Mouse (Mus musculus): Measurements from ENCODE around the gene Plxna2. TPM values are rescaled to one million over a fixed set of nuclear protein-coding genes. Genes with fewer than 3 reads are reported as not detected.

Plxna2 gene
- polyA plus RNA-seq, 1 experiment from 2014 or later = 10.1 TPM

DNA sequence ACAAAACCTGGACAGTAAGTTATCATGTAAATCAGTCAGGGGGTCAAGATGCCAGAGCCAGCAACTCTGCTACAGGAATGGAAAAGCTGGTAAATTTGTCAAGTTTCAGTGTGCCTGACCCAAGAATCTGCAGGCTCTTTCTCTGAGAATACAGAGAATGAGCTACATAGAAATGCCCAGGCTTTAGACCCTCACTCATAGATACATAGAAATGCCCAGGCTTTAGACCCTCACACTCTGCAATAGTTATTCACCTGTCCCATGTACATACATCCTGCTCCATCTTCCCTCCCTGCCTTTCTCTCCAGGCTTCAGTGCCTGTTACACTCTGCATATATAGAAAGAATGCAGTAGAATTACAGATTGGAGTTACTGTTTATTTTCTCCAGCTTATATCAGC lies 129.2 kb downstream of the Plxna2 start:
- DNase-seq (no peak), ATAC-seq (ENCODE audit: insufficient read depth) (no peak)
- Histone ChIP-seq H3K9ac (no peak overlapping the region), H3K27me3 (ENCODE audit: insufficient read depth, low read length) (no peaks in the 10 kb centered on the region), H3K4me3 (ENCODE audit: low read depth, low read length) (no peak overlapping the region), H3K4me2 (no peak overlapping the region), H3K4me1 (ENCODE audit: insufficient read depth) (peaks cover 3% of the 10 kb centered on the region; the same call in 1 of the 2 replicates), H3K9me3 (ENCODE audit: low read depth, low read length) (no peaks in the 10 kb centered on the region), H3K27ac (ENCODE audit: low read depth) (no peak overlapping the region), H3K36me3 (ENCODE audit: insufficient read depth) (0 out of 2 replicates have a peak, but pooled peaks cover 3% of the 10 kb centered on the region)
- TF ChIP-seq CTCF (IDR thresholded peaks at IDR 0.05; ENCODE audit: low read depth) = no peak

DNA sequence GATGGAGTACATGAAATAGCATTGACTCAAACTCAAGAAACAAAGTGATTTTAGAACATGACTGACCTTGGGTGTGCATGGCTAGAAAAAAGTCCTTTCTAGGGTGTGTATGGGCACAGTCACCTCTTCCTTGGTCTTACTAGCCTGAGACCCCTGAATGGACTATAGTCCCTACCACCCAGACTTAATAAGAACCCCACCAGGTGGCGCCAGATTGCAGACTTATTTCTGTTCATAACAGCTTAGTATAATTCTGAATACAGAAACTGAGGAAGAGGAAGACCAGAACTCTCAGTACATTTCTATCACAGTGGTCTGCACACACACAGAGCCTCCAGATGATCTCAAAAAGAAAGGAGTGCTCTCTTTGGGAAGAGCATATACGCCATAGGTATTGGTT lies 135.2 kb downstream of the Plxna2 start:
- peak; percentile 52; the same call in 1 of the 2 replicates for ATAC-seq (ENCODE audit: insufficient read depth)
- H3K36me3 ChIP-seq (ENCODE audit: insufficient read depth) = peaks cover 15% of the 10 kb centered on the region; the same call in 1 of the 2 replicates
- no peak overlapping the region for H3K4me2 ChIP-seq
- H3K4me3 ChIP-seq (ENCODE audit: low read depth, low read length) = no peak overlapping the region
- H3K9ac ChIP-seq = no peak overlapping the region
- peak; percentile 85 for DNase-seq
- no peak overlapping the region for H3K27ac ChIP-seq (ENCODE audit: low read depth)
- H3K4me1 ChIP-seq (ENCODE audit: insufficient read depth) = no peaks in the 10 kb centered on the region
- TF ChIP-seq CTCF (IDR thresholded peaks at IDR 0.05; ENCODE audit: low read depth) = peak; percentile 67
- no peaks in the 10 kb centered on the region for H3K9me3 ChIP-seq (ENCODE audit: low read depth, low read length)
- H3K27me3 ChIP-seq (ENCODE audit: insufficient read depth, low read length) = no peaks in the 10 kb centered on the region
- WGBS = 45% methylated on average over 2 of the region's 2 CpGs

DNA sequence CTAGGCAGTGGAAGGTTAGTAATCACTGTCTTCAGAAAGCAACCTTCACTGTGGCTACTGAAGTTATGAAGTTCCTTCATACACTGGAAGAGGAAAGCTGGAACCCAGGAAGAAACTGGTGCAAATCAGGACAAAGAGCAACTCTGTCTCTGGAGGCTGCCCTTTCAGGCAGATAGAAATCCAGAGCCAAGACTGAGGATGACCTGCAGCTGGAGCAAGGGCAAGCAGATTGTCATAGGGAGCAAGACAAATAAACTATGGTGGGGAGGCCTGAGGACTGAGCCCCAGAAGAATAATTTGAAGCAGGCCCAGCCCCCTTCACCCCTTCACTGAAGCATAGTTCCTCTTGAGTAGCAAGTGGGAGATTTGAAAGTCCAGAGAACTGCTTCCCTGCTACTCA lies 138.0 kb downstream of the Plxna2 start:
- Histone ChIP-seq H3K27ac (ENCODE audit: low read depth) (no peak overlapping the region), H3K27me3 (ENCODE audit: insufficient read depth, low read length) (no peaks in the 10 kb centered on the region), H3K4me2 (no peak overlapping the region), H3K9me3 (ENCODE audit: low read depth, low read length) (no peaks in the 10 kb centered on the region), H3K4me3 (ENCODE audit: low read depth, low read length) (no peak overlapping the region), H3K9ac (no peak overlapping the region), H3K36me3 (ENCODE audit: insufficient read depth) (peaks cover 16% of the 10 kb centered on the region; the same call in 1 of the 2 replicates), H3K4me1 (ENCODE audit: insufficient read depth) (no peaks in the 10 kb centered on the region)
- no peak for ATAC-seq (ENCODE audit: insufficient read depth)
- no peak for DNase-seq
- no peak for TF ChIP-seq CTCF (IDR thresholded peaks at IDR 0.05; ENCODE audit: low read depth)

DNA sequence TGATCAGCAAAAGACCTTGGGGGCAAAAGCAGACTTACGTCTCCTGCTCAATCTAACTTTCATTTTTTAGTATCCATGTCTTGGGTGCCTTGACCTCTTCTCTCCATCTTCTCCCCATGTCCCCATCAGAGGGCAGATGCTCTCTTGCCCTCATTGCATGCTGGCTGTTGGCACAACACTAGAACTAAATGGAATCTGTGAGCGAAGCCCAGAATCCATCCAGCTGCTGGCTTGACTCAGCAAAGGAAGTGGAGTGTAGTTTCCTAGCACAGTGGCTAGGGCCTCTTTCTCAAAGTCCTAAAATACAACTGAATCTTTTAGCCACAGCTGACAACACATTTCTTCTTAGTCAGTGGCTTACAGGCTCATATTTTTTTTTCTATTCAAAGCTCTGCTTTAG lies 138.4 kb downstream of the Plxna2 start:
- WGBS = 72% methylated on average over 2 of the region's 2 CpGs
- no peak overlapping the region for H3K4me3 ChIP-seq (ENCODE audit: low read depth, low read length)
- no peaks in the 10 kb centered on the region for H3K27me3 ChIP-seq (ENCODE audit: insufficient read depth, low read length)
- DNase-seq (peak; percentile 10), ATAC-seq (ENCODE audit: insufficient read depth) (no peak)
- H3K4me2 ChIP-seq = no peak overlapping the region
- peaks cover 16% of the 10 kb centered on the region; the same call in 1 of the 2 replicates for H3K36me3 ChIP-seq (ENCODE audit: insufficient read depth)
- H3K9me3 ChIP-seq (ENCODE audit: low read depth, low read length) = no peaks in the 10 kb centered on the region
- H3K9ac ChIP-seq = no peak overlapping the region
- no peak overlapping the region for H3K27ac ChIP-seq (ENCODE audit: low read depth)
- no peak for TF ChIP-seq CTCF (IDR thresholded peaks at IDR 0.05; ENCODE audit: low read depth)
- no peaks in the 10 kb centered on the region for H3K4me1 ChIP-seq (ENCODE audit: insufficient read depth)

DNA sequence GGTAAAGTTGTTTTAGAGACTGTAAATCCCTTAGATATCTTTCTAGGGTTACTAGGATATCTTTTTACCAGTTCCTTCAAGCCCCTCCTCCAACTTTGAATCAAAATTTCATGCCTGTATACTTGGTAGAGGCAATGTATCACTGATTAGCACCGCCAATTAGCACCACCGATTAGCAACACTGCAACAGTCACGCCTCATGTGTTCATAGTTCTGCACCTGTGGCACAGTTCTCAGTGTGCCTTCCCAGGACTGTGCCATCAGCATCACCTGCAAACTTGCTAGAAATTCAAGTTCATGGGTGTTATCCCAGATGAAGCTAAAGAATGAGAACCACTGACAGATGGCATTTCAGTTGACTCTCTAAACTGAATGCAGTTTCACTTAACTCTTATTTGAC lies 138.8 kb downstream of the Plxna2 start:
- Histone ChIP-seq H3K9ac (no peak overlapping the region), H3K27me3 (ENCODE audit: insufficient read depth, low read length) (no peaks in the 10 kb centered on the region), H3K9me3 (ENCODE audit: low read depth, low read length) (no peaks in the 10 kb centered on the region), H3K36me3 (ENCODE audit: insufficient read depth) (peaks cover 16% of the 10 kb centered on the region; the same call in 1 of the 2 replicates), H3K4me1 (ENCODE audit: insufficient read depth) (no peaks in the 10 kb centered on the region), H3K4me3 (ENCODE audit: low read depth, low read length) (no peak overlapping the region), H3K27ac (ENCODE audit: low read depth) (no peak overlapping the region), H3K4me2 (no peak overlapping the region)
- no peak for DNase-seq
- WGBS = 91% methylated on average over 3 of the region's 3 CpGs
- no peak for ATAC-seq (ENCODE audit: insufficient read depth)
- TF ChIP-seq CTCF (IDR thresholded peaks at IDR 0.05; ENCODE audit: low read depth) = no peak

DNA sequence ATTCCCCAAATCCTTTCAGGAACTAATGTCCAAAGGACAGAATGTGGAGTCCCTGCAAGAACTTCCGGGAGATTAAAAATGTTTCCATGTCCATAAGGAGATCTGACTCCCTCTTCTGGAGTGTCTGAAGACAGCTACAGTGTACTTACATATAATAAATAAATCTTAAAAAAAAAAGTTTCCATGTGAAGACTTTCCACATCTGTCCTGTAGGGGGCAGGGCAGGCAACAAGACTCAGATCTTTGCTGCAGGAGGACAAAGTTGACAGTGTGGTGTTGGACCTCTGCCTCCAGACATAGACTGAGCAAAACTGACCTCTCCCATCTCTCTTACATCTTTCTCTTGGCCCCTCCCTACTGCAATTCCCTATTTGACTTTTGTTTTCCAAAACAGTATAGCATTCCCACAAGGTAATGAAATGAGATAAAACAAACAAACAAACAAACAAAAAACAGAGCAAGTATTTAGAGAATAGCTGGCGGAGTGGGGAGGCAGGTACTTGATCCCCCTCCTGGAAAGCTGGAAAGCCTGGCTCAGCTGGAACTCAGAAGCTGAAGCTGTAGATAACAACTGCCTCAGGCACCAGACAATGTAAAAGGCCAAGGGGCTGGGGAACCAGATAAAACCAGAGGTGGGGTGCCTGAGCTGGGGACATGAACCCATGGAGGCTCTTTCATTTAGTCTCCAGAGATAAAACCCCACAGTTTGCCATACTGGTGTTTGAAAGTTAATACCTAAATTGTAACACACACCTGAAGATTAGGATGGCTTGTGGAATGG lies 143.6 kb downstream of the Plxna2 start:
- ATAC-seq (ENCODE audit: insufficient read depth) (no peak; the same call in 1 of the 2 replicates), DNase-seq (peak; percentile 59)
- TF ChIP-seq CTCF (IDR thresholded peaks at IDR 0.05; ENCODE audit: low read depth) = peak; percentile 66
- Histone ChIP-seq H3K27me3 (ENCODE audit: insufficient read depth, low read length) (no peaks in the 10 kb centered on the region), H3K9me3 (ENCODE audit: low read depth, low read length) (no peaks in the 10 kb centered on the region), H3K9ac (no peak overlapping the region), H3K36me3 (ENCODE audit: insufficient read depth) (peaks cover 20% of the 10 kb centered on the region; the same call in 1 of the 2 replicates), H3K4me3 (ENCODE audit: low read depth, low read length) (no peak overlapping the region), H3K4me1 (ENCODE audit: insufficient read depth) (no peaks in the 10 kb centered on the region), H3K27ac (ENCODE audit: low read depth) (no peak overlapping the region), H3K4me2 (no peak overlapping the region)
- WGBS = 66% methylated on average over 2 of the region's 2 CpGs

DNA sequence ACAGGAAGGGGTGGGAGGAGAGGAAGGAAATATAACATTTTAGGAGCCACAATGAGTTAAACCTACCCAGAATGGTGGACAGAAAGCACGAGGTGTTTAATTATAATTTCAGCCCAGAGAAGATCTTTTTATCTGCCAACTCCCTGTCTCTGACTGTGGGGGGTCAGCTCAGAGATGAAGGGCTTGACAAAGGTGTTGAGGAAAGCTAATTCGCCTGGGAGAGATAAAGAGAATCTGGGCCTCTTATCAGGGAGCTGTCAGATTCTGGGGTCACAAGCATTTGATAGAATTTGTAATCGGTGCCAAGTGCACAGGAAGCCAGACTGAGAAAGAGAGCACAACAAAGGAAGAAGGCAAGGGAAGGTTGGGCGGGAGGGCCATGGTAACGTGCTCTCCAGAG lies 144.9 kb downstream of the Plxna2 start:
- Histone ChIP-seq H3K27ac (ENCODE audit: low read depth) (no peak overlapping the region), H3K27me3 (ENCODE audit: insufficient read depth, low read length) (no peaks in the 10 kb centered on the region), H3K36me3 (ENCODE audit: insufficient read depth) (peaks cover 16% of the 10 kb centered on the region; the same call in 1 of the 2 replicates), H3K4me3 (ENCODE audit: low read depth, low read length) (no peak overlapping the region), H3K9me3 (ENCODE audit: low read depth, low read length) (no peaks in the 10 kb centered on the region), H3K4me1 (ENCODE audit: insufficient read depth) (no peaks in the 10 kb centered on the region), H3K4me2 (no peak overlapping the region), H3K9ac (no peak overlapping the region)
- TF ChIP-seq CTCF (IDR thresholded peaks at IDR 0.05; ENCODE audit: low read depth) = no peak
- WGBS = 29% methylated on average over 5 of the region's 5 CpGs
- ATAC-seq (ENCODE audit: insufficient read depth) (no peak), DNase-seq (no peak)

All from lung, embryonic 14.5 days (tissue).